Mouse (Mus musculus) C2C12 (cell line): ENCODE measurements at regions not wholly inside any gene's neighbourhood (a gene's known extent, or its start where the extent isn't known, plus 50 kb on each side); places are given as distances from the start of the nearest gene placed in this dataset.
A peak's percentile ranks its signal among the peaks of the same experiment; 100 is the strongest.

Source experiments
- H3K27me3 ChIP-seq: one replicate; pipeline ENCODE4 v1.6.1; 2011; ENCODE audit not compliant: control insufficient read depth, insufficient read depth, insufficient read length
- H3K36me3 ChIP-seq: one replicate; pipeline ENCODE4 v1.6.1; 2011; ENCODE audit not compliant: control insufficient read depth, insufficient read depth
- H3K4me3 ChIP-seq: one replicate; pipeline ENCODE4 v1.5.1; 2011; ENCODE audit warnings: mild to moderate bottlenecking, control low read depth; ENCODE audit not compliant: poor library complexity, insufficient read depth, severe bottlenecking
- H3K79me2 ChIP-seq: one replicate; pipeline ENCODE4 v1.6.1; 2011; ENCODE audit not compliant: control insufficient read depth, insufficient read depth
- H3K79me3 ChIP-seq: one replicate; pipeline ENCODE4 v1.6.1; 2011; ENCODE audit warnings: low read depth, control low read depth
- H3ac ChIP-seq: one replicate; pipeline ENCODE3; 2011; ENCODE audit warnings: low read depth; ENCODE audit not compliant: control insufficient read depth, insufficient read length
- CEBPB ChIP-seq: IDR thresholded peaks from one replicate; pipeline ENCODE4 v1.6.1; 2011; ENCODE audit warnings: low read depth, mild to moderate bottlenecking, control low read depth, moderate library complexity
- CTCF ChIP-seq: IDR thresholded peaks from one replicate; pipeline ENCODE4 v1.5.1; 2011; ENCODE audit not compliant: control insufficient read depth, insufficient read depth, insufficient read length
- FOSL1 ChIP-seq: IDR thresholded peaks from one replicate; pipeline ENCODE4 v1.8.0; 2011; ENCODE audit warnings: mild to moderate bottlenecking, low read length; ENCODE audit not compliant: poor library complexity, insufficient read depth, severe bottlenecking
- MAX ChIP-seq: IDR thresholded peaks from one replicate; pipeline ENCODE4 v1.6.1; 2011; ENCODE audit warnings: mild to moderate bottlenecking, control low read depth
- MYOD1 ChIP-seq: IDR thresholded peaks from one replicate; pipeline ENCODE4 v1.6.1; 2011; ENCODE audit warnings: low read depth; ENCODE audit not compliant: control insufficient read depth, insufficient read length
- MYOG ChIP-seq: IDR thresholded peaks from one replicate; pipeline ENCODE4 v1.6.1; 2011; ENCODE audit not compliant: control insufficient read depth, insufficient read length; ENCODE audit errors: extremely low read depth
- USF1 ChIP-seq: IDR thresholded peaks from one replicate; pipeline ENCODE4 v1.6.1; 2011; ENCODE audit warnings: low read depth, mild to moderate bottlenecking, control low read depth, moderate library complexity

DNA sequence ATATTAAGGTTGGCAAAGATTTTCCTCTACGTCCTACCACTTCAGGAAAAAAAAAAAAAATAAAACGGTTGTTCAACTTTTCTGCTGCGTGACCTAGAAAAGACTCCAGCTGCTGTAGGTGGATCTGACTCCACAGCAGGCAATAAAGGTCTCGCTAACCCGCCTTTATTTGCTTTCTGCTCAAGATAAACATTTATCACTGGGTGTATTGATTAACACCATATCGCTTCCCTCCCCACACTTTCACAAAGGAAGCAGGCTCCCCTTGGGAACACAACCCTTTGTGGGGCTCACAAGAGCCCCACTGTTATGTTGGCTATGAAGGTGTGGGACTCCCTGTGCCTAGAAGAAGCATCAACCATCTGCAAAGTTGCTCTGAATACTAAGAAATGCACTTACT is 85.1 kb downstream of the Foxa2 start:
- Histone ChIP-seq H3K36me3 (no peaks in the 10 kb centered on the region), H3K79me2 (no peaks in the 10 kb centered on the region), H3K79me3 (no peaks in the 10 kb centered on the region), H3ac (no peak overlapping the region), H3K4me3 (no peak overlapping the region), H3K27me3 (no peaks in the 10 kb centered on the region)
- TF ChIP-seq MAX: no peak

DNA sequence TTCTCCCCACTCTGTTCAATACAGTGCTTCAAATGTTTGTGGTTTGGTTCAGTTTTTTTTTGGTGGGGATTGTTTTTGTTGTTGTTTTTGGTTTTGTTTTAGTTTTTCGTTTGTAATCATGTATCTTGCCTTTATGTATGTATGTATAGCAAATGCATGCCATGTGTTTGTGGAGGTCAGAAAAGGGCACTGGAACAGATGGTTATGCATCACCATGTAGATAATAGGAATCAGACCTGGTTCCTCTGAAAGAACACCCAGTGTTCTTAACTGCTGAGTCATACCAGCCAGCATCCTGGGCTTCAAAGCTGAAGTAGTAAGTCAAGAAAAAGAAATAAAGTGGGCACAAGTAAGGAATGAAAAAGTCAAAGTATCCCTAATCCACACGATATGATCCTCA is 92.6 kb downstream of the Foxa2 start:
- H3K27me3 ChIP-seq: no peaks in the 10 kb centered on the region
- TF ChIP-seq FOSL1: no peak
- TF ChIP-seq MYOD1: peak; percentile 71
- TF ChIP-seq MAX: peak; percentile 59
- H3K36me3 ChIP-seq: no peaks in the 10 kb centered on the region

DNA sequence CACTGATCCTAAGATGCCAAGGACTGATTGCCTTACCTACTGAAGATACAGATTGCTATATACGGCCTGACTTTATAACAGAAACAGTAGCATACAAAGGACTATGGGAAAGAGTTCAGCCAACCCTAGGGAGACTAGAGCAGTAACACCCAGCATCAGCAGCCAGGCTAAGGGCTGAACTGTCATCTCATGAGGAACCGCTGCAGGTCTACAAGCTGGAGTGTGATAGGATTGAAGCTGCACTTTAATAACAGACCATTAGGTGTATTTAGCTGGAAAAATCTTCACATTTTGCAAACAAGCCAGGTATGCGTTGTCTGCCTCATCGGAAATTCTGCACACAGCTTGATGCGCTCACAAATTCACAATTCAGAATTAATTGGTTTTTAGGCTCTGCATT is 95.5 kb downstream of the Foxa2 start:
- TF ChIP-seq FOSL1 (no peak), MAX (no peak), CTCF (no peak), MYOG (no peak), CEBPB (no peak), USF1 (no peak), MYOD1 (no peak)
- Histone ChIP-seq H3ac (no peak overlapping the region), H3K79me3 (no peaks in the 10 kb centered on the region), H3K4me3 (no peak overlapping the region), H3K27me3 (no peaks in the 10 kb centered on the region), H3K79me2 (no peaks in the 10 kb centered on the region), H3K36me3 (no peaks in the 10 kb centered on the region)

More for the DNA sequence above, 92.6 kb downstream of the Foxa2 start:
- Histone ChIP-seq H3K4me3 (no peak overlapping the region), H3K79me3 (no peaks in the 10 kb centered on the region), H3K79me2 (no peaks in the 10 kb centered on the region), H3ac (no peak overlapping the region)

DNA sequence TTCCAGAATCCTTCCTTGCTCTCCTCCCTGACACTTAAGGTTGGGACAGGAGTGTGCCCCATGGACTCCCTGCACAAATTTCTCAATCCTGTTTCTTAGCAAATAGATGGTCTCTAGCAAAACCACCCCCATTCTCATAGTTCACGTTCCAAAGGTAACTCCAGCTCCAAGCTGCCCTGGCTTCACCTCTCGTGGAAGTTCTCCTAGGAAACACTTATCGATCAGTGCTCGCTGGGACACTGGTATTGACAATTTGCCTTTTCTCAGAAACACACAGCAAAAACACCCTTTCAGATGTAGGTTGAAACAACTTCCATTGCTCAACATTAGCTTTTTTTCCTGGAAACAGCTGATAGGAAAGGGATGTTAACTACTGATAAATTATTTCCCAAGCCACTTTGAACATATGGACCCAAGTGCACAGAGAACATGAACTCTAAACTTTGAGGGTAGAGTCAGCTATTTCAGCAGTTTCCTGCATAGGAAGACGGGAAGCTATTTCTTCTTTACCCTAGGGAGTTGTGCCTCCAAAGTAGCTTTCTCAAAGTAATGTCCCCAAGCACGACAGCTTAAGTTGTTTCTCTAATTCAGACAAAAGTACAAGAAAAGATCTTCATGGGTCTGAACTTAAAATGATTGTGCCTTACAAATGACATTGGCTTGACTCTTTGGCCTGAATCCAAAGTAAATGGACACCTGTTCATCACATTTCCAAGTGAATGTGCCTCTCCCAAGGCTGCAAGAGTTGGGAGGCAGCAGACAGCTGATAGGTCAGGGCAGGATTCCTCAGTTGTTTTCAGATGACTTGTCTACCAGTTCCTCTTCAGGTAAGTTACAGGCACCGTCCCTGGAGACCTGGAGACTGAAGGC is 102.4 kb downstream of the Foxa2 start:
- Histone ChIP-seq H3K79me3 (no peaks in the 10 kb centered on the region), H3K79me2 (no peaks in the 10 kb centered on the region), H3K36me3 (no peaks in the 10 kb centered on the region), H3K4me3 (no peak overlapping the region), H3ac (no peak overlapping the region), H3K27me3 (no peaks in the 10 kb centered on the region)
- TF ChIP-seq CTCF (no peak), USF1 (no peak), CEBPB (no peak), MAX (no peak), MYOD1 (no peak)

DNA sequence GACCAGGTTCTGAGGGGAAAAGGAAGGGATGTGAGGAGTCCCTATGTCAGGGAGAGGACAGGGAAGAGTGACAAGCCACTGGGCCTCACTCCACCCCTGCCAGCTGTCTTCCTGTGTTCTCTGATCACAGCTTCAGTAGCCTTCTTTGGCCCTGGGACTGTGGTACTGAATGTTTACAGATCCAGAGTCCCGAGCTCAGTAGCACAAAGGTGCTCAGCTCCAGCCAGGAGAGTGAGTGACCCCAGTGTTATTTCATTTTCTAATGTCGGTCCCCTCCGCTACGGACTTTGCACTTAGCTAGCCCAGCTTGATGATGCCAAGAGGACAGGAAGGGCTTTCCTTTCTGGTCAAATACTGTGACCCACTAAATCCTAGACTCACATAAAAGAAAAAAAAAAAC is 104.2 kb downstream of the Foxa2 start:
- TF ChIP-seq MYOD1 (no peak), MAX (no peak), FOSL1 (no peak), MYOG (no peak), CTCF (no peak), CEBPB (no peak), USF1 (no peak)

DNA sequence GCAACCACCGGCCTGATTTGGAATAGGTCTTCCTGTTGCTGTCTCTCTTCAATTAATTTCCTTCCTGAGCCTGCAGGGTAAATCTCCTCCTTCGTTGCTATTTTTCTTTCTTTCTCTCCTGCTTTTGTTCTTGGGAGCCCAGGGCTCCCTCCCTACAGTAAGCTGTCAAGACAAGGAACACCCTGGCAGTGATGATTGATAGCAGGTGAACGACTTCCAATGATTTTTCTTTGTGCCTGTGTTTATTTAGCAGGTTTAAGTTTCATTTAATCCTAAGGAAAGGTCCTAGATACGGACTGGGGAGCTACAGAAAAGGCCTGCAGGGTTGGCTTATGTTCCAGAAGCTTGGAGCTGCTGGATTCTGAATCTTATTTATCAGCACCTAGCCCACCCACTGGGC is 105.5 kb downstream of the Foxa2 start:
- H3K4me3 ChIP-seq: no peak overlapping the region
- TF ChIP-seq FOSL1: no peak
- TF ChIP-seq USF1: no peak
- TF ChIP-seq MYOD1: no peak
- TF ChIP-seq CEBPB: no peak
- no peak for TF ChIP-seq MAX
- TF ChIP-seq CTCF: no peak
- TF ChIP-seq MYOG: no peak
- H3K79me2 ChIP-seq: no peaks in the 10 kb centered on the region
- no peaks in the 10 kb centered on the region for H3K27me3 ChIP-seq
- no peak overlapping the region for H3ac ChIP-seq
- H3K79me3 ChIP-seq: no peaks in the 10 kb centered on the region
- no peaks in the 10 kb centered on the region for H3K36me3 ChIP-seq

More for the DNA sequence above, 104.2 kb downstream of the Foxa2 start:
- Histone ChIP-seq H3K79me3 (no peaks in the 10 kb centered on the region), H3K27me3 (no peaks in the 10 kb centered on the region), H3K4me3 (no peak overlapping the region), H3K79me2 (no peaks in the 10 kb centered on the region), H3ac (no peak overlapping the region), H3K36me3 (no peaks in the 10 kb centered on the region)
